Mouse (Mus musculus) cortical plate, adult 2 months (tissue): ENCODE results near the gene Trim80.

Experiments
- CTCF ChIP-seq: fragments of 200-500 bp; IDR thresholded peaks from 2 replicates; pipeline ENCODE4 v1.5.1; 2011; ENCODE audit warnings: mild to moderate bottlenecking, control low read depth, low read length; ENCODE audit not compliant: insufficient read depth; ENCODE audit errors: extremely low read depth
- POLR2A ChIP-seq: fragments of 200-500 bp; IDR thresholded peaks from 2 replicates; pipeline ENCODE4 v1.6.1; 2011; ENCODE audit warnings: mild to moderate bottlenecking, low read length, control low read depth; ENCODE audit not compliant: insufficient read depth; ENCODE audit errors: extremely low read depth

DNA sequence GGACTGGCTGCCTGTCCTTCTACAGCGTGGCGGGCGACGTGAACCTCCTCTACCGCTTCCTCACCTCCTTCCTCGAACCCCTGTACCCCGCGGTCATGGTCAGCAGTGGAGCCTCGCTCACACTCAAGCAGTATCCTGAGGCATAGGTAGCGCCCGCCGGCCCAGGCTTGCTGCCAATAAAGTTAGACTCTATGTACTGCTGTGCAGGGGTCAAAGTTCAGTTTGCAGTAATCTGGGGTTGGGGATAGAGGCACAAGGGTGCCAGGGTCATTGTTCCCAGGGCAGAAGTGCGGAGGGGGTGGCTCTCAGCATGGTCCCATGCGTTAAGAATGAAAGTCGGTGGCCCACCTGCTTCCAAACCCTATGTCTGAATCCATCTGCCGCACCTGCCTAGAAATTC is 7.7 kb downstream of the Trim80 start:
- no peak for TF ChIP-seq CTCF
- TF ChIP-seq POLR2A, result no peak
